Mouse (Mus musculus) intestine, embryonic 16.5 days (tissue): ENCODE results near the gene Bloc1s1. TPM values are rescaled to one million over a fixed set of nuclear protein-coding genes. Genes with fewer than 3 reads are reported as not detected.

Experiments
- ATAC-seq: fragments of 200-750 bp; cut with Nextera tagmentation; 2 replicates; pipeline ENCODE4 v1.8.0; 2017; ENCODE audit warnings: moderate TSS enrichment, moderate library complexity
- H3K27ac ChIP-seq: fragments of 300-500 bp; sonication (generic); 2 replicates; pipeline ENCODE4 v1.5.1; 2014; ENCODE audit warnings: mild to moderate bottlenecking, low read length
- H3K27me3 ChIP-seq: fragments of 300-500 bp; sonication (generic); replicated peaks from 2 replicates; pipeline ENCODE4 v1.6.1; 2014; ENCODE audit warnings: low read length, control low read depth, mixed read lengths; ENCODE audit not compliant: control insufficient read depth, insufficient read depth
- H3K36me3 ChIP-seq: fragments of 300-500 bp; sonication (generic); 2 replicates; pipeline ENCODE4 v1.6.1; 2014; ENCODE audit warnings: low read length, control low read depth; ENCODE audit not compliant: control insufficient read depth, insufficient read depth
- H3K4me1 ChIP-seq: fragments of 300-500 bp; sonication (generic); 2 replicates; pipeline ENCODE4 v1.6.1; 2014; ENCODE audit warnings: low read length, control low read depth, mixed read lengths; ENCODE audit not compliant: control insufficient read depth, insufficient read depth
- H3K4me2 ChIP-seq: fragments of 300-500 bp; sonication (generic); 2 replicates; pipeline ENCODE4 v1.6.1; 2014; ENCODE audit warnings: low read depth, low read length, control low read depth
- H3K4me3 ChIP-seq: fragments of 300-500 bp; sonication (generic); 2 replicates; pipeline ENCODE4 v1.5.1; 2014; ENCODE audit warnings: mild to moderate bottlenecking, low read length
- H3K9ac ChIP-seq: fragments of 300-500 bp; sonication (generic); 2 replicates; pipeline ENCODE4 v1.6.1; 2014; ENCODE audit warnings: low read depth, low read length
- H3K9me3 ChIP-seq: fragments of 300-500 bp; sonication (generic); 2 replicates; pipeline ENCODE4 v1.6.1; 2016; ENCODE audit warnings: low read length, control low read depth; ENCODE audit not compliant: control insufficient read depth
- WGBS: fragments of 180-500 bp; shearing (Covaris S2); extraction: QIAGEN DNeasy Blood & Tissue Kit; methylation state at CpG from one replicate; pipeline ENCODE4 v1.1.7; 2014; 5-methylcytosine and 5-hydroxymethylcytosine counted together
- polyA plus RNA-seq: library from polyadenylated mRNA; unstranded; fragments of >200 nt; fragmentation: Nextera tagmentation; extraction: Ambion mirVana; gene quantifications from 2 replicates; pipeline ENCODE4 v1.2.1, GENCODE M21; 2015

Bloc1s1 gene
- polyA plus RNA-seq, 1 experiment from 2014 or later = 208 TPM

DNA sequence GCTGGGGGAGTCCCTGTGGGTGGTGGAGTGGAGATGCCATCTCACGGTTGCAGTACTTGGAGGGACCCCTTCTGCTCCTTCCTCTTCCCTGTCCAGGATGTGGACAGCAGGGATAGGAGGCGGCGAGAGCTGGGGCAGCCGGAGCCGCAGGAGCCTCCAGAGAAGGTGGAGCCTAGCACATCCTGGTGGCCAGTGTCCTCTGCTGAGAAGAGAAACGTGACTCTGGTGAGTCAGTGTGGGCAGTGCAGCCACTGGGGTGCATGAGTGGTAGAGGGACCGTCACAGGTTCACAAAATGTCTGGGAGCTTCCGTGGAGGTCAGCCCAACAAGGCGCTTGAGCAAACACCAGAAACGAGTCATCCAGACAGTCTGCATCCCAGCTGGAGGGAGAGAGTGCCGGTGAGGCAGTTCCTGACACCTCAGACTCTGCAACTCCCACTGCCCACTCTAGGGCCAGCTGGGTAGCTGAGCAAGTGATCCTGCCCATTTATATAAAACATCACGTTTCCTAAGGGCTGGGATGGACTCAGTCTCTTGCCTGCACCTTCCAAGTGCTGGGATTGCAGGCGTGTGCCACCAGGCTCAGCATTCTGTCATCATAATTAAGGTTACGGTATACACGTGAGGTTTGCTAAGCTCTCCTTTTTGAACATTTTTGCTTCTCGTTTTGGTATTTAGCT lies 26.5 kb upstream of the Bloc1s1 start:
- Histone ChIP-seq H3K27me3 (no peaks in the 10 kb centered on the region), H3K4me1 (no peaks in the 10 kb centered on the region), H3K9ac (no peak overlapping the region), H3K4me3 (no peak overlapping the region), H3K9me3 (no peaks in the 10 kb centered on the region), H3K36me3 (no peaks in the 10 kb centered on the region), H3K27ac (no peak overlapping the region), H3K4me2 (no peak overlapping the region)
- no peak for ATAC-seq
- 58% methylated on average over 16 of the region's 16 CpGs for WGBS

DNA sequence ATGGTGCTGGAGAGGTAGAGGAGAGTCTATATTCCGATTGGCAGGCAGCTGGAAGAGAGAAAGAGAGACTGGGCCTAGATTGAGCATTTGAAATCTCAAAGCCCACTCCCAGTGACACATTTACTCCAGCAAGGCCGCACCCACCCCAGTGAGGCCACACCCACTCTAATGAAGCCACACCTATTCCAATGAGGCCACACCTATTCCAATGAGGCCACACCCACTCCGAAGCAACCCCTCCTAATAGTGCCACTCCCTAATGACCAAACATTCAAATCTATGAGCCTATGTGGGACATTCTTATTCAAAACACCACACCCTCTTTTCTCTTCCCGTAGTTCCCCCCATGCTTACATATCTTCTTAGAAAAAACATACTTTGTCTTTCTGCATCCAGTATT lies 23.7 kb upstream of the Bloc1s1 start:
- no peak overlapping the region for H3K4me3 ChIP-seq
- H3K9ac ChIP-seq = no peak overlapping the region
- no peaks in the 10 kb centered on the region for H3K9me3 ChIP-seq
- H3K4me2 ChIP-seq = no peak overlapping the region
- ATAC-seq = no peak
- H3K4me1 ChIP-seq = no peaks in the 10 kb centered on the region
- 88% methylated on average over 4 of the region's 4 CpGs for whole genome bisulfite sequencing
- H3K36me3 ChIP-seq = no peaks in the 10 kb centered on the region
- no peaks in the 10 kb centered on the region for H3K27me3 ChIP-seq
- H3K27ac ChIP-seq = no peak overlapping the region

DNA sequence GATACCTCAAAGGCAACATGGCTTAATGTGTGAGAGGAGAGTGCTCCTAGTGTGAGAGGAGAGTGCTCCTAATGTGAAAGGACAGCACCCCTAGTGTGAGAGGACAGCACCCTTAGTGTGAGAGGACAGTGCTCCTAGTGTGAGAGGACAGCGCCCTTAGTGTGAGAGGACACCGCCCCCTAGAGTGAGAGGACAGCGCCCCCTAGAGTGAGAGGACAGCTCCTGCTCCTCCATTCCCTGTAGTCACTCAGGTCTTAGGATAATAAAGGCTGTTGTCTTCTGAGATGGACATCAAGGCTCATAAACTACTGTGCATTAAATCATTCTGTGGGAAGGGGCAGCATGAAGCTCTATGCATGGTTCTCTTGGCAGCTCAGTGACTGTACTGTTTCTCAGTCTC lies 21.8 kb upstream of the Bloc1s1 start:
- H3K27me3 ChIP-seq = no peaks in the 10 kb centered on the region
- H3K9me3 ChIP-seq = no peaks in the 10 kb centered on the region
- H3K4me1 ChIP-seq = no peaks in the 10 kb centered on the region
- H3K36me3 ChIP-seq = no peaks in the 10 kb centered on the region
- peak; percentile 47; the same call in 1 of the 2 replicates for ATAC-seq
- WGBS = 24% methylated on average over 3 of the region's 3 CpGs
- no peak overlapping the region for H3K4me3 ChIP-seq
- no peak overlapping the region for H3K9ac ChIP-seq
- H3K4me2 ChIP-seq = no peak overlapping the region
- no peak overlapping the region for H3K27ac ChIP-seq

DNA sequence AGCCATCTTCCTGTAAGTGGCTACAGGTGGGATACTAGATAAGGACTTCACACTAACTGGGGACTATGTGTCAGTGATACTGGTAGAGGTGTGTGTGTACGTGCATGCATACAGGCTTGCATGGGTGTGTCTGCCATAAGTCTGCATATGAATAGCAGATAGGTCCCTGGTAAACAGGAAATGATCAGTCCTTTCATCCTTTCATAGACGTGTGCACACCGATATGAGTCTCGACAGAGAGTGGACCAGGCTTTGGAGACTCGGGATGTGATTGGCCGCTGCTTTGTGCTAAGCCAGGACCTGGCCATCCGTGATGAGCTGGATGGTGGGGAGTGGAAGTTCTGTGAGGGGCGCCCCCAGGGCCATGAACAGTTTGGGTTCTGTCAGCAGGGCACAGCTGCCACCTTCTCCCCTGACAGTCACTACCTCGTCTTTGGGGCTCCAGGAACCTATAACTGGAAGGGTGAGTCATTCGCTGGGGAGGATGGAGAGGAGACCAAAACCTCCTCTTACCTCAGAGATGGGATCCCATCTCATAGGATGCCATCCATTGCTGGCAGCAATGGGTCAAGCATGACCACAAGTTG lies 16.7 kb upstream of the Bloc1s1 start:
- H3K27me3 ChIP-seq = peaks cover 7% of the 10 kb centered on the region
- whole genome bisulfite sequencing = 77% methylated on average over 10 of the region's 10 CpGs
- no peak overlapping the region for H3K4me3 ChIP-seq
- no peaks in the 10 kb centered on the region for H3K9me3 ChIP-seq
- H3K9ac ChIP-seq = no peak overlapping the region
- no peak overlapping the region for H3K4me2 ChIP-seq
- H3K36me3 ChIP-seq = no peaks in the 10 kb centered on the region
- no peaks in the 10 kb centered on the region for H3K4me1 ChIP-seq
- ATAC-seq = no peak
- H3K27ac ChIP-seq = no peak overlapping the region

DNA sequence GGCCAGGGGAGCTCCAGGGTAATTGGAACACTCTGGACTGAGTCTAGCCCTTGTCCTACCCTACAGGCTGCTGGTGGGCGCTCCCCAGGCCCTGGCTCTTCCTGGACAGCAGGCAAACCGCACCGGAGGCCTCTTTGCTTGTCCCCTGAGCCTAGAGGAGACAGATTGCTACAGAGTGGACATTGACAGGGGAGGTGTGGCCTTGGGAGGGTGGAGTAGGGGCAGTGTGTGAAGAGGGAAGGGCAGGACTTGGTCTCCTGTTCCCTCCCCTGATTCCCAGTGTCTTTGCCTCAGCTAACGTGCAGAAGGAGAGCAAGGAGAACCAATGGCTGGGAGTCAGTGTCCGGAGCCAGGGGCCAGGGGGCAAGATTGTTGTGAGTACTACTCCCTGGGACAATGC lies 15.1 kb upstream of the Bloc1s1 start:
- peak; percentile 68 for ATAC-seq
- WGBS = 53% methylated on average over 5 of the region's 5 CpGs
- Histone ChIP-seq H3K4me2 (no peak overlapping the region), H3K9me3 (no peaks in the 10 kb centered on the region), H3K9ac (no peak overlapping the region), H3K27me3 (peaks cover 23% of the 10 kb centered on the region), H3K27ac (no peak overlapping the region), H3K4me3 (no peak overlapping the region), H3K4me1 (peaks cover 4% of the 10 kb centered on the region), H3K36me3 (no peaks in the 10 kb centered on the region)

DNA sequence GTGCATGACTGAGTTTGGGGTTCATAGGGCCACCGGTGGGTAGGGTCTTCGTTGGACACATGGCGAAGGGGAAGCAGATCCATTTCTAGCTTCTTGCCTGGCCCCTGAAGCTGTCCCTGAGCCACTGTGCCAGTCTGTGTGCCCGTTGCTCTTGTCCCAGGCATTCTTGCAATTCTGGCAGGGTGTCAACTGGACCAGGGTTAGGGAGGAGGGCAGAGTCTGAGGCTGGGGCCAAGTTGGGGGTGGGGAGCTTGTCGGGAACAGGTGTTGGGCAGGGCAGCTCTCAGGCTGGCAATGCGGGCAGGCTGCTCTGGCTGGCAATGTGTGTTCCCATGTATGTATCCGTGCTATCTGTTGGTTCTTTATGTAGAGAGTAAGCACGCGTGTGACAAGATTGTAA lies 14.6 kb upstream of the Bloc1s1 start:
- Histone ChIP-seq H3K9ac (no peak overlapping the region), H3K9me3 (no peaks in the 10 kb centered on the region), H3K27ac (no peak overlapping the region), H3K36me3 (no peaks in the 10 kb centered on the region), H3K27me3 (peaks cover 27% of the 10 kb centered on the region), H3K4me1 (peaks cover 6% of the 10 kb centered on the region), H3K4me3 (no peak overlapping the region), H3K4me2 (no peak overlapping the region)
- WGBS = 79% methylated on average over 9 of the region's 9 CpGs
- ATAC-seq = no peak

DNA sequence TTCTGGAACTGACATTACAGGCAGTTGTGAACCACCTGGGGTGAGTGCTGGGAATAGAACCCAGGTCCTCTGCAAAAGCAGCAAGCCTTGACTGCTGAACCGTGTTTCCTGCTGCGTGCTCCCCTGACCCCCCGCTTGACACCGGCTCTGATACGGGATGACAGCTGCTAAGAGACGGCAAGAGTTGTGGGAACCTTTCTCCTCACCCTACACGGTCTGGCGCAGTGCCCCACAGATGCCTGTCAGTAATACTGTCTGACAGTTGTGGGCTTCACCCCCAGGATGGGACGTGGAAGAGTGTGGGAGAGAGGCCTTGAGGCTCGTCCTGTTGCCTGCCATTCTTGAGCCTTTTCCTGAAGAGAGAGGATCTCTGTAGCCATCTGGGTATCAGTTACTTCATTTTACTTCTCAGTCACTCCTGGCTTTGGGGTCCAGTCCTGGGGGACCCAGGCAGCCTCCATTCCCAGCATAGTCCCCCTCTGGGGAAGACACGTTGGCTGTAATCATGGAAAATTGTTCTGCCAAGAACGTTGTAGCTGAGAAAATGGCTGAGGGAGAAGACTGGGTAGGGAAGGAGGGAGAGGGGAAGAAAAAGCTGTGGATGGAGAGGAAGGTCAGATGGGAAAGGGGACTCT lies 14.0 kb upstream of the Bloc1s1 start:
- ATAC-seq = no peak
- peaks cover 29% of the 10 kb centered on the region for H3K27me3 ChIP-seq
- no peak overlapping the region for H3K4me2 ChIP-seq
- peaks cover 6% of the 10 kb centered on the region for H3K4me1 ChIP-seq
- H3K36me3 ChIP-seq = no peaks in the 10 kb centered on the region
- no peak overlapping the region for H3K27ac ChIP-seq
- WGBS = 74% methylated on average over 12 of the region's 12 CpGs
- H3K9ac ChIP-seq = no peak overlapping the region
- no peaks in the 10 kb centered on the region for H3K9me3 ChIP-seq
- H3K4me3 ChIP-seq = no peak overlapping the region

DNA sequence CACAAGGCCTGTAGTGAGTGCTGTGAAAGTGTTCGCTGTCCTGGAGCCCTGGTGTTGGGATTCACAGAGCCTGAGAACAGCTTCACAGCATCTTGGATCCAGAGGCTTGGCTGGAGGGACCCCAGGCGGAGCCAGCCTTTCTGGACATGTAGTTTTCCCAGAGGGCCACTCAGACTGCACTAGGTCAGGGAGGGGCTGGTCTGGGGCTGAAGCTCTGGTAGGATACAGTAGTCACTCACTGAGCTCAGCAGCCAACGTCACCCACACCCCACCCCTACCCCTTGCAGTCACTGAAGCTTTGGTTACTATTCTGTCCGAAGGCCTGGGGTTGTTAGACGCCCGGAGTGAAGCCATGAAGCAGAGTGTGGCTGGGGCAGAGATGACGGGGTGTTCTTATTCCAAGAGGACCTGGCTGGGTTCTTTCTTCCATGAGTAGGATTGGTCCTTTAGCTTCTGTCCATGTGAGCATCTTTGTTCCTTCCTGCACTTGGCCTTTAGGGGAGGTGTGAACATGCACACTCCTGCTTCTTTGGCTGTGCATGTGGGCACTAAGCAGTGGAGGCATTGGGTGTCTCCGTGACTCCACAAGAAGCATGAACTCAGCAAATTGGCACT lies 12.1 kb upstream of the Bloc1s1 start:
- ATAC-seq = no peak
- WGBS = 76% methylated on average over 8 of the region's 8 CpGs
- H3K27me3 ChIP-seq = peaks cover 43% of the 10 kb centered on the region

DNA sequence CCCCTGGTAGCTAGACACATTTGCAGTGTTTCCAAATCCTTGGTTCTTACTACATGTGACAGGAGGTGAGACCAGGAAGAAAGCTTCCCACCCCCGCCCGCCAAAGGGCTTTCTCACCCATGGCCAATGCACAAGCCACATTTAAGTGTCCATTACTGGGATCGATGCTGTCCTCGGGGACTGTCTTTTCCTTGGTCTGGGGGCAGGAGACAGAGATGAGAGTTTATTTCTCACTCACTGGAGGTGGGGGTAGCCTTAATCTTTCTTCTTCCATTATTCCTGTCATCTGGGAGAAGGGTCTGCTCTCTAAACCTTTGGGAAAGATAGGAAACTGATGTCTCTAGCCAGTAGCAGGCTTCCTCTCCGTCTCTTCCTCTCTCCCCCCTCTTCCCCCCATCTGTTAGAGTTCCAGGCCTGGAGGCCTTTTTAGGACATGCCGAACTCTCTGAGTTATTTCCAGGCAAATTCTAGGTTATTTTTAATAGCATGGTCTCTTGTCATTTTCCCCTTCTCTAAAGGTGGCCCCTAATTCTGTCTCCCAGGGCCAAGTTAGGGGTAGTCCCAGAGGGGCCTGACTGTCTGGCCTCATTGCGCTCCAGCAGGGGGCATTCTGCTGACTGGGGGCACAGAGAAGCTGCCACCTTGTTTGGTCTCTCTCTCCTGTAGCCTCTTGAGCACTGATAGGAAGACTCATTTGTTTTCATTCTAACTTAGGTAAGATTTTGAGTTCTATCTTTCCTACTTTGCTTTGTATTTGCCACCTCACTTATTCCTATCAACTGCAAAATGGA lies 11.4 kb upstream of the Bloc1s1 start:
- Histone ChIP-seq H3K4me2 (no peak overlapping the region), H3K27ac (no peak overlapping the region), H3K9me3 (no peaks in the 10 kb centered on the region), H3K9ac (no peak overlapping the region), H3K36me3 (no peaks in the 10 kb centered on the region), H3K4me1 (peaks cover 6% of the 10 kb centered on the region), H3K4me3 (no peak overlapping the region), H3K27me3 (peaks cover 43% of the 10 kb centered on the region)
- 68% methylated on average over 7 of the region's 7 CpGs for WGBS
- ATAC-seq = no peak

More for the DNA sequence above, 12.1 kb upstream of the Bloc1s1 start:
- no peak overlapping the region for H3K4me3 ChIP-seq
- H3K27ac ChIP-seq = no peak overlapping the region
- no peak overlapping the region for H3K9ac ChIP-seq
- H3K9me3 ChIP-seq = no peaks in the 10 kb centered on the region
- H3K36me3 ChIP-seq = no peaks in the 10 kb centered on the region
- H3K4me1 ChIP-seq = peaks cover 6% of the 10 kb centered on the region
- H3K4me2 ChIP-seq = no peak overlapping the region
